Mouse (Mus musculus): ENCODE data around the gene Nsf. TPM values are rescaled to one million over a fixed set of nuclear protein-coding genes. Genes with fewer than 3 reads are reported as not detected.

Nsf gene
- polyA plus RNA-seq, 1 experiment from 2014 or later = 128 TPM

GRCm38 (mm10) chr11:103864486-103864885 is 89.4 kb downstream of the Nsf start:
- Histone ChIP-seq H3K4me2 (ENCODE audit: low read length) (no peak overlapping the region), H3K27ac (ENCODE audit: low read length) (no peak overlapping the region), H3K27me3 (replicated peaks; ENCODE audit: control insufficient read depth, insufficient read depth, low read length) (no peaks in the 10 kb centered on the region), H3K9me3 (ENCODE audit: control insufficient read depth, low read length) (no peaks in the 10 kb centered on the region), H3K36me3 (ENCODE audit: control insufficient read depth, insufficient read depth) (no peaks in the 10 kb centered on the region), H3K9ac (replicated peaks; ENCODE audit: low read depth, low read length) (no peak overlapping the region), H3K4me3 (replicated peaks; ENCODE audit: low read length) (no peak overlapping the region), H3K4me1 (replicated peaks; ENCODE audit: control insufficient read depth, insufficient read depth, low read length) (no peaks in the 10 kb centered on the region)
- ATAC-seq = no peak
- 91% methylated on average over 4 of the region's 4 CpGs for WGBS

- Histone ChIP-seq H3K27me3 (replicated peaks; ENCODE audit: control insufficient read depth, insufficient read depth, low read length) (no peaks in the 10 kb centered on the region), H3K4me2 (ENCODE audit: low read length) (no peak overlapping the region), H3K9me3 (ENCODE audit: control insufficient read depth, low read length) (no peaks in the 10 kb centered on the region), H3K27ac (ENCODE audit: low read length) (no peak overlapping the region), H3K36me3 (ENCODE audit: control insufficient read depth, insufficient read depth) (no peaks in the 10 kb centered on the region), H3K4me3 (replicated peaks; ENCODE audit: low read length) (no peak overlapping the region), H3K4me1 (replicated peaks; ENCODE audit: control insufficient read depth, insufficient read depth, low read length) (no peaks in the 10 kb centered on the region), H3K9ac (replicated peaks; ENCODE audit: low read depth, low read length) (no peak overlapping the region)
- WGBS = 92% methylated on average over 8 of the region's 8 CpGs
- ATAC-seq = no peak
Observed at GRCm38 (mm10) chr11:103862951-103863350, 90.9 kb downstream of the Nsf start.

GRCm38 (mm10) chr11:103859933-103860610 is 93.8 kb downstream of the Nsf start:
- no peak overlapping the region for H3K27ac ChIP-seq (ENCODE audit: low read length)
- no peaks in the 10 kb centered on the region for H3K4me1 ChIP-seq (replicated peaks; ENCODE audit: control insufficient read depth, insufficient read depth, low read length)
- 61% methylated on average over 4 of the region's 4 CpGs for WGBS

GRCm38 (mm10) chr11:103858760-103859159 is 95.1 kb downstream of the Nsf start:
- Histone ChIP-seq H3K27me3 (replicated peaks; ENCODE audit: control insufficient read depth, insufficient read depth, low read length) (no peaks in the 10 kb centered on the region), H3K27ac (ENCODE audit: low read length) (no peak overlapping the region), H3K4me3 (replicated peaks; ENCODE audit: low read length) (no peak overlapping the region), H3K4me1 (replicated peaks; ENCODE audit: control insufficient read depth, insufficient read depth, low read length) (peaks cover 6% of the 10 kb centered on the region), H3K9ac (replicated peaks; ENCODE audit: low read depth, low read length) (no peak overlapping the region), H3K4me2 (ENCODE audit: low read length) (no peak overlapping the region), H3K36me3 (ENCODE audit: control insufficient read depth, insufficient read depth) (peaks cover 3% of the 10 kb centered on the region; the same call in 1 of the 2 replicates), H3K9me3 (ENCODE audit: control insufficient read depth, low read length) (no peaks in the 10 kb centered on the region)
- no peak for ATAC-seq
- WGBS = 47% methylated on average over 5 of the region's 5 CpGs

More at GRCm38 (mm10) chr11:103859933-103860610, 93.8 kb downstream of the Nsf start:
- Histone ChIP-seq H3K9ac (replicated peaks; ENCODE audit: low read depth, low read length) (no peak overlapping the region), H3K4me2 (ENCODE audit: low read length) (no peak overlapping the region), H3K27me3 (replicated peaks; ENCODE audit: control insufficient read depth, insufficient read depth, low read length) (no peaks in the 10 kb centered on the region), H3K9me3 (ENCODE audit: control insufficient read depth, low read length) (no peaks in the 10 kb centered on the region), H3K36me3 (ENCODE audit: control insufficient read depth, insufficient read depth) (peaks cover 3% of the 10 kb centered on the region; the same call in 1 of the 2 replicates), H3K4me3 (replicated peaks; ENCODE audit: low read length) (no peak overlapping the region)
- ATAC-seq = no peak

GRCm38 (mm10) chr11:103856641-103857040 is 97.2 kb downstream of the Nsf start:
- H3K9ac ChIP-seq (replicated peaks; ENCODE audit: low read depth, low read length) = no peak overlapping the region
- H3K4me1 ChIP-seq (replicated peaks; ENCODE audit: control insufficient read depth, insufficient read depth, low read length) = peaks cover 23% of the 10 kb centered on the region
- no peak for ATAC-seq
- no peak overlapping the region for H3K4me3 ChIP-seq (replicated peaks; ENCODE audit: low read length)
- H3K4me2 ChIP-seq (ENCODE audit: low read length) = no peak overlapping the region
- no peak overlapping the region for H3K27ac ChIP-seq (ENCODE audit: low read length)
- no peaks in the 10 kb centered on the region for H3K9me3 ChIP-seq (ENCODE audit: control insufficient read depth, low read length)
- H3K36me3 ChIP-seq (ENCODE audit: control insufficient read depth, insufficient read depth) = peaks cover 3% of the 10 kb centered on the region; the same call in 1 of the 2 replicates
- WGBS = 94% methylated on average over 7 of the region's 7 CpGs
- H3K27me3 ChIP-seq (replicated peaks; ENCODE audit: control insufficient read depth, insufficient read depth, low read length) = no peaks in the 10 kb centered on the region

- Histone ChIP-seq H3K9ac (replicated peaks; ENCODE audit: low read depth, low read length) (no peak overlapping the region), H3K36me3 (ENCODE audit: control insufficient read depth, insufficient read depth) (peaks cover 3% of the 10 kb centered on the region; the same call in 1 of the 2 replicates), H3K4me2 (ENCODE audit: low read length) (no peak overlapping the region)
Observed at GRCm38 (mm10) chr11:103854294-103854693, 99.6 kb downstream of the Nsf start.

GRCm38 (mm10) chr11:103853284-103853920 is 100.5 kb downstream of the Nsf start:
- peaks cover 3% of the 10 kb centered on the region; the same call in 1 of the 2 replicates for H3K36me3 ChIP-seq (ENCODE audit: control insufficient read depth, insufficient read depth)
- no peaks in the 10 kb centered on the region for H3K9me3 ChIP-seq (ENCODE audit: control insufficient read depth, low read length)
- no peak overlapping the region for H3K9ac ChIP-seq (replicated peaks; ENCODE audit: low read depth, low read length)
- no peak overlapping the region for H3K27ac ChIP-seq (ENCODE audit: low read length)
- 15% methylated on average over 10 of the region's 10 CpGs for WGBS
- H3K4me3 ChIP-seq (replicated peaks; ENCODE audit: low read length) = no peak overlapping the region
- no peak overlapping the region for H3K4me2 ChIP-seq (ENCODE audit: low read length)
- peaks cover 23% of the 10 kb centered on the region for H3K4me1 ChIP-seq (replicated peaks; ENCODE audit: control insufficient read depth, insufficient read depth, low read length)
- H3K27me3 ChIP-seq (replicated peaks; ENCODE audit: control insufficient read depth, insufficient read depth, low read length) = no peaks in the 10 kb centered on the region
- no peak for ATAC-seq

More at GRCm38 (mm10) chr11:103854294-103854693, 99.6 kb downstream of the Nsf start:
- no peak overlapping the region for H3K4me3 ChIP-seq (replicated peaks; ENCODE audit: low read length)
- H3K4me1 ChIP-seq (replicated peaks; ENCODE audit: control insufficient read depth, insufficient read depth, low read length) = peaks cover 23% of the 10 kb centered on the region
- H3K9me3 ChIP-seq (ENCODE audit: control insufficient read depth, low read length) = no peaks in the 10 kb centered on the region
- no peak overlapping the region for H3K27ac ChIP-seq (ENCODE audit: low read length)
- 12% methylated on average over 9 of the region's 9 CpGs for WGBS
- ATAC-seq = peak; percentile 36; the same call in 1 of the 2 replicates
- no peaks in the 10 kb centered on the region for H3K27me3 ChIP-seq (replicated peaks; ENCODE audit: control insufficient read depth, insufficient read depth, low read length)

GRCm38 (mm10) chr11:103852590-103853283 is 101.1 kb downstream of the Nsf start:
- ATAC-seq = peak; percentile 36; the same call in 1 of the 2 replicates
- Histone ChIP-seq H3K27me3 (replicated peaks; ENCODE audit: control insufficient read depth, insufficient read depth, low read length) (no peaks in the 10 kb centered on the region), H3K4me3 (replicated peaks; ENCODE audit: low read length) (no peak overlapping the region), H3K4me2 (ENCODE audit: low read length) (no peak overlapping the region; the same call in 1 of the 2 replicates), H3K4me1 (replicated peaks; ENCODE audit: control insufficient read depth, insufficient read depth, low read length) (peaks cover 23% of the 10 kb centered on the region), H3K27ac (ENCODE audit: low read length) (no peak overlapping the region), H3K9me3 (ENCODE audit: control insufficient read depth, low read length) (no peaks in the 10 kb centered on the region), H3K36me3 (ENCODE audit: control insufficient read depth, insufficient read depth) (peaks cover 2% of the 10 kb centered on the region; the same call in 1 of the 2 replicates), H3K9ac (replicated peaks; ENCODE audit: low read depth, low read length) (no peak overlapping the region)
- 36% methylated on average over 16 of the region's 16 CpGs for WGBS

- Histone ChIP-seq H3K4me3 (replicated peaks; ENCODE audit: low read length) (no peak overlapping the region), H3K27me3 (replicated peaks; ENCODE audit: control insufficient read depth, insufficient read depth, low read length) (no peaks in the 10 kb centered on the region), H3K36me3 (ENCODE audit: control insufficient read depth, insufficient read depth) (0 out of 2 replicates have a peak, but pooled peaks cover 4% of the 10 kb centered on the region), H3K4me2 (ENCODE audit: low read length) (no peak overlapping the region), H3K27ac (ENCODE audit: low read length) (no peak overlapping the region), H3K4me1 (replicated peaks; ENCODE audit: control insufficient read depth, insufficient read depth, low read length) (peaks cover 12% of the 10 kb centered on the region), H3K9me3 (ENCODE audit: control insufficient read depth, low read length) (no peaks in the 10 kb centered on the region), H3K9ac (replicated peaks; ENCODE audit: low read depth, low read length) (no peak overlapping the region)
- ATAC-seq = no peak
- WGBS = 93% methylated on average over 11 of the region's 11 CpGs
Observed at GRCm38 (mm10) chr11:103848287-103848686, 105.6 kb downstream of the Nsf start.

All from forebrain, embryonic 16.5 days (tissue).